Mouse (Mus musculus) layer of hippocampus, postnatal 14 days (tissue): ENCODE measurements at regions not wholly inside any gene's neighbourhood (a gene's known extent, or its start where the extent isn't known, plus 50 kb on each side); places are given as distances from the start of the nearest gene placed in this dataset.
"Not testable (repeated sequence)": the region's sequence is repeated elsewhere in the genome, so short reads cannot be mapped to it uniquely, and the experiment has no call there.

Source experiments
- DNase-seq, 2 experiments: peaks; one replicate each; pipeline ENCODE4 v3.0.0; 2021 to 2022; ENCODE audit warnings: low spot score in 2 of 2, mixed read lengths in 1 of 2

DNA sequence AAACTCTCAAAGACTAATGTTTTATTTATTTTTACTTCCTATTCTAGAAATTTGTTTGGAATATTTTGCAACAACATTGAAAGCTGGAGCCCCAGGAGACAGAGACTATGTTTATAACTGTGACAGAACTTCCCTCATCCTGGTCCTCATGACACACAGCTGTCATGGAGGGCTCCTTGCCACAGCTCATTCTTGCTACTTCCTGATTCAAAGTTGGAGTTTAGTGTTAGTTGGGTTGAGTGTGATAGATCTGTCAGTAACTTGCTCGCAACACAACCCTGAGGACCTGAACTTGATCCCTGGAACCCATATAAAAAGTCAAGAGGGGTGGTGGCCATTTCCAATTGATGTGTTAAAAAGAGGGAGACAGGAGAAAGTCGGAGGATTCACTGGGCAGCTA lies 328.3 kb upstream of the Nox3 start:
- peak in 1 of 2 experiments; percentile 3 for DNase-seq

DNA sequence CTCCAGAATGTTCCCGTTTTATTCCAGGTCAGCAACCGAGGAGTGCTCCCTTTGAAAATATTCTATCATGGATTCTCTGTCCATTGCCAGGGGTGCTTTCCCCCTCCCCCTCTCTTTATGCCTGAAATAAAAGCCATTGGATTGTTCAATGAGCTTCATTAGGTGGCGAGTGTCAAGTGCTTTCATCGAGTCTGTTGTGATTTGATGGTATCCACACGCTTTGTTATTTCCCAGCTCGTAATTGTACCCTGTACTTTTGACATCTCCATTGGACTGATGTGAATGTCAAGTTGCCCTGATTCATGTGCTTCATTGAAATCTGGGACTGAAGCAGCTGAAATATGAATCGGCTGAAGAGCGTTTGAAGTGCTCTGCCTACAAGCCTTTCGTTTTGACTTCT lies 333.1 kb upstream of the Nox3 start:
- no peak for DNase-seq

DNA sequence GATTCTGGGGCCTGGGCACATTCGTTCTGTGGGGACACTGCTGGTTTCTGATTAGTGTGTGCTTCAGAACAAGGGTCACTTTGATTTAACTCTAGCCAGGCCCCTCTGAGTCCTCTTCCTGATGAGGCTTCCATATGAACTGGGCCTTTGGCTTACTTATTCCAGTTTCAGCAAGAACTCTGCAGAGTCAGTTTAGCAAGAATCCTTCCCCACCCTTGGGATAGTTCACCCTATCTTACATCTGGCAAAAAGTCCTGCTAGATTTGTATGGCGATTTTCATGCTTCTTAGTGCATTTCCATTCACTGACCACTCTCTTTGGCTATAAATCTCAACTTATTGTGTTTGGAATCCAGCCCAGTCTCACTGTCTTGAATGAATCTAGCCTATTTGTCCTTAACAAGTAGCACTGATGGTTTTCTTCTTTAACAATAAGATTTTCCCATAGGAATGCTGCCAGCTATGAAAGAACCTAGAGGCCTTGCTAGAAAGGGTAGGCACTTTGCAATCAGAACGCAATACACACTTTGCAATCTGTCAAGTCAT lies 338.8 kb upstream of the Nox3 start:
- no peak for DNase-seq

DNA sequence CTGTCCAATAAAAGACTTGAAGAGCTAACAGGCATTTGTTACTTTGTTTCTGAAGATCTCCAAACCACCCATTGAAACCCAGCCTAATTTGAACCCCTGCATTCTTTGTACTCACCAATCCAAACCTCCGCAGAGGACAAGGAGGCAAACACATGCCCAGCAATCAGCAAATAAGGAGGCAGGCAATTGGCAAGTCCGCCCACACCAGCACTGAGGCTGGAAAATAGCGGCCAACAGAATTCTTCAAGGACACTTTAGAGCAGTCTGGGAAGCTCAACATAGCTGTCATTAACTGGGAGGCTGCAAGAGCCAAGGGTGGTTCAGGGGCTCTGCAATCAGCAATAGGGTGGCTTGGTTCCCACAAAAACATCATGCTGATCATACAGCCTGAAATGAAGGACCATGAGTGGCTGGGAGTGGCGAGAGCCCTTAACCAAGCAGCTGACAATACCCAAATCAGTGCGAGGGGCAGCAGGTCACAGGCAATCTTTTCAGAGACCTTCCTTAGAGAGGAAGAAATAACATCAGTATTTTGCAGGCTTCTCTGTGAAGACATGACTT lies 344.1 kb upstream of the Nox3 start:
- peak; percentile 3 to 7 for DNase-seq

DNA sequence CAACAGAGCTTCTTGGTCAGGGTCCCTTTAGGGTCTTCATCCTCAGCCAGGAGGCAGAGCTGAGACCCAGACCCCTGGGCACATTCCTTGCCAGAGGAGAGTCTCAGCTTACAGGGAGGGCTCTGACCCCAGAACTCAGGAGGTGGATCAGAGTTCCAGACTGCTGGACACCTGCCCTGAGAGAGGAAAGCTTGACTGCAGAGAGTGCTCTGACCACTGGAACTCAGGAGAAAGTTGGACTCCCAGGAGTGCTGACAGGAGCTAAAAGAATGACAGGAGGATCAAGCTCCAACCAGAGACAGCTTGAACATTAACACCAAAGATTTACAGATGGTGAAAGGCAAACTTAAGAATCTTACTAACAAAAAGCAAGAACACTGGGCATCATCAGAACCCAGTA lies 364.1 kb upstream of the Nox3 start:
- DNase-seq, result not testable (repeated sequence)

DNA sequence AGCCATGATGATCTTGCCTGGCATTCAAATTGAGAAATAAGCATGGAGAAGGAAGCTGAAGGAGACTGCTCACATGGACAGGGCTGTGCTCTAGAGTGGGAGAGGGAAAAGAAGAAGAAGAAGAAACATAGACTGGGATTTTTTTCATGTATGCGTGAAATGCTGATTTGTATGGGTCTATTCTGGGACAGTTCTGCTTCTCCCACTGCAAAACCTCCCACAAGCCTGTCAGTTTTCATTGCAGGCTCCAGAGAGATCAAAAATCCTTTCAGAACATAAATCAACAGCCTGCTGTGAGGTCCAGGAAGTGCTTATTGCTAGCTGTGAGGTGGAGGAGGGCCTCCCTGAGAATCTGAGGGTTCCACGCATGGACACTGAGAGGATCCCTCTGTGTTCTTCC lies 377.3 kb upstream of the Nox3 start:
- DNase-seq, result no peak

DNA sequence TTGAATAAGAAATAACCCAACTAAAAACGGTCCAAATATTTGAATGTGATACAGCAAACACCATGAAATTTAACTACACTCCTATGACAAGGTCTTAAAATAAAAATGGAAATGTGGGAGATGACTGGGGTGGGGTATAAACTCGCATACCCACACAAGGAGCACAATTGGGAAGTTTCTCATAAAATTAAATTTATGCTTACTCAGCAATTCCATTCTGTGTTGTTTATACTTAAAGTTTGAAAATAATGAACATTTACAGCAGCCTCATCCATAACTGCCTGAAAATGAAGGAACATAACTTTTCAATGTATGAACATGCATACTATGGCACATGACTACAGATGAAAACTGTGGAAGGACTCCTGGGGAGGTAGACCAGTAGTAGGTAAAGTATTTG lies 384.5 kb upstream of the Nox3 start:
- no peak for DNase-seq

DNA sequence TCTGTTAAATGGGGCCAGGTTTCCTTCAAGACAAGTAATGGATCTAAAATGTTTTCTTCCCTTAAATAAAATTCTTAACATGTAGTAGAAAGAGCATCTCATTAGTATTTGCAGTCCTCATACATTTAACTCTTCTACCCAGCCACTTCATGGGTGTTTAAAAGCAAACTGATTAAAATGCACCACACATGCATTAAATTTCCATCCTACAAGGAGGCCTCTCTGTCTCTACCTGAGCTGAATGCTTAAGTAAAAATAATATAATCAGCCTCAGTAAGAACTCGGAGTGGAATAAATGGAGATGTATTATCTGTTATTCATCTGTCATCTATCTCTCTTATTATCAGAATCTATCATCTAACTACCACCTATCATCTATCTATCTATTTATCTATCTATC lies 398.6 kb upstream of the Nox3 start:
- DNase-seq, result no peak

DNA sequence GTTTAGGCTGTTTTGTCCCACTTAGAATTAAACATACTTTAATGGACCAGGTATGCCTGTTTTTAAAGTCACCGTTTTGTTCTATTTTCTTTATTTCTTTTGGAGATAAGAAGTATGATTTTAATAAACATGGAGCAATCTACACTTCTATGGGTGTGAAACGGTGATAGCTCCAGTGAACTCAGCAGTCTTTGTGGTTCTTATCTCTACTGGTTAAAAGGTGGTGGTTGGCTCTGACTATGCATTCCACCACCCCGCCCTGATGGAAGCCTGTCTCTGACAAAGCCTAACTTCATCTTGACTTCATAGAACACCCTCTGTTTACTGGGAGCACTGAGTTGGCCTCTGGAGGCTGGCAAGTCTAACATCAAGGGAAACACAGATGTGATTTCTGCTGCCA lies 407.3 kb upstream of the Nox3 start:
- no peak for DNase-seq

DNA sequence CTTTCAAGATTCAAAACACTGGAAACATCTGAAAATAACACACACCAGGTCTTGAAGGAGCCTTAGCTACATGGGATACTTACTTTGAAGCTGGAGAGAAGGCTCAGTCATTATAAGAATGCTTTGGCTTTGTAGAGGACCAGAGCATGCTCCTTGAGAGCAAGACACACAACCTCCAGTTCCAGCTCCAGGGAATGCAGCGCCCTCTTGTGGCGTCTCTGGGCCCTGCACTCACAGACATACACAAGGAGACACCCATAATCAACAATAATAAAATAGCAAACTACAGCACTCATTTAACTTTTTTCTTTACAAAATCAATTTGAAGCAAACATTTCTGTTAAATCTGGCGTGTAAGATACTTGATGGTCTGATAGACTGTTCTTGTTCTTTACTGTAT lies 413.2 kb upstream of the Nox3 start:
- peak in 1 of 2 experiments; percentile 6 for DNase-seq

DNA sequence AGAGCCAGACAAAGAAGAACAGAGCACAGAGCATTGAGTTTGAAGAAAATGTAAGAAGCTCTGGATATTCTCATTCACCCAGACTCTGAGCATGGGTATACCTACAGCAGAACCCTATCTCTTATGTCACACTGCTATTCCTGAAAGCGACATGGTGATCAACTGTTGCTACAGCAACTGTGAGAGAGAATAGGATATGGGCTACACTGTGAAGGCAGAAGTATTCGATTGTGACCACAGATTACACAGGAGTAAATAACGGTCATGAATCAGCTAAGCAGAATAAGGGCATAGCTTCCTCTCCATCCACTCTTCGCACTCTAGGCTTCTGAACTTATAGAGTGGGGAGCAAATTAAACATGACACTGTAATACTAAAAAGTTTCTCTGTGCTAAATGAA lies 417.0 kb upstream of the Nox3 start:
- no peak for DNase-seq

DNA sequence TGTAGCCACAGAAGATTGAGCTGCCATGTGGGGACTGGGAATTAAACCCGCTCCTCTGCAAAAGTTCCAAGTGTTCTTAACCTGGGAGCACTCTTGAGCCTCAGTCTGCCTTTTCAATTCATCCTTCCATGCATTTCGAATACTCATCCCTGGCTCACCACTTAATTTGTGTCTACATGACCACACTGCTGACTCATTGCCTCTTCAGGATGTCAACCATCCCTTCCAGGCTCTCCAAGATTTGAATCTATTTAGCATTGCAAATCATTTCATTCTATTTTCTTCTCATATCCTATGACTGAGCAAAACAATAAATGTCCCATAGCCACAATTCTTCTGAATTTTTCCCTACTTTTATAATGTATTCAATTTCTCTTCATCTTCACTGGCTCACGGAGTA lies 420.4 kb upstream of the Nox3 start:
- DNase-seq, result no peak

DNA sequence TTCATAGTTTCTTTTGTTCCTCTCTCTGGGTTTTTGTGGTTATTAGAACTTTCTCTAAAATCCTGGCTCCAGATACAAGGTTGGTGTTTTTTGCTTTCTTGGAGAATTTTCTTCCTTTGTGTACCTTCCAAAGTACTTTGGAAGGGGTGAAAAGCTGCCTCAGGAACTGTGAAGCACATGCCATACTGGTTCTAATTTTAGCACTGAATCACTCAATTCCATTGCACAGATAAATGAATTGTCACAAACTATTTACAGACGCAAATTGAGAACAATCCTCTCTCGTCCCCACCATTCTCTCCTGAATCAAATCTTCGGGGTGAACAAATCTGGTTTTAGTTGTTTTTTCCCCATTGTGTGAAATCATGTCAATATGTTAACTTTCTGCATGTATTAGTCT lies 437.6 kb upstream of the Nox3 start:
- no peak for DNase-seq

DNA sequence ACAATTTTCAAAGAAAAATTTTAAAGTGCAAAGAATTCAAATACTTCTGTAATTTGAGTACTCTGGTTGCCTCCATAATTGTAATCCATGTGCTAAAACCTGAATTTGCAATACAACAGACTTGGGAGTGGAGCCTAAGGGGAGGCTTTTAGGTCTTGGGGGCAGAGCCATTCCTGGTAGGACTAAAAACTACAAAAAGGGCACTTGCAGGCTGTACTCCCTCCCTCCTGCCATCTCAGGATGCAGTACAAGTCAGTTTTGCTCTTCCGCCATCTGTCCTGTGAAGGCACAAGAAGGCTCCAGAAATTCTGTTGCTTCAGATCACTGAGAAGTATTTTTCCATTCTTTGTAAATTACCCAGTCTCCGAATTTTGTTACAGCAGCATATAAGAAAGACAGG lies 467.4 kb upstream of the Nox3 start:
- no peak for DNase-seq

DNA sequence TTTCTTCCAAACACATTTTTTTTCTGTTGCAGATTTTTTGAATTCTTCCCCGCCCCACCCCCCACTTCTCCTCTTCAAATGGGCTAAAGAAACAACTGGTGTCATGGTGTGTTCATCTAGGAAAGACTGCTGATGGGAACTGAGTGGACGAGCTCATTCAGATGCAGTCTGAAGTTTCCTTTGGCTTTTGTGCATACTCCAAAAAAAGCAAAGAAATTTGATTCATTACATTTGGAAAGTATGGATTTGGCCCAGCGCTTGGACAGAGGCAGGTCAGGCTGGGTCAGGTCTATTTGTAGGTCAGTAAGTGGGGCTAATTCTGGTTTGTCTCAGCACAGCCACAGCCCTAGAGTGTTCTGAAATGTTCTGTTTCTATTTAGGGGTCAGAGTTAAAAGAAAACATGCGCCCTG lies 477.9 kb upstream of the Nox3 start:
- no peak for DNase-seq

DNA sequence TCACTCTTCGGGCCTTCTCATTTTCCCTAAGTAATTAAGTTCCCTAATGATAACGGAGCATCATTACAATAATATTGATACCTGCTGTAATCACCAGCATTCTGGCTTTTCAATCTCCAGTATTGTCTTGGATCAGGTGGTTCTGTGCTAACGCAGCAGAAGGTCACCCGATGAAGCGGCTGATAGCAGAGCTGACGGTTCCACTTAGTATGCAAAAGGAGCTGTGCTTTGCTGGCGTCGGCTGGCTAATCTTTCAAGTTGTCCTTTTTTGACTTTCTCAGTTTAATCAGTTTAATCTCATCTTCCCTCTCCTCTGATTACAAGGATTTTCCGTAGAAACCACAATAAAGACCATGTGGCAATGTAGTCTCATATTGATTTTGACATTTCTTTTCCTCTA lies 478.9 kb upstream of the Nox3 start:
- DNase-seq, result no peak

DNA sequence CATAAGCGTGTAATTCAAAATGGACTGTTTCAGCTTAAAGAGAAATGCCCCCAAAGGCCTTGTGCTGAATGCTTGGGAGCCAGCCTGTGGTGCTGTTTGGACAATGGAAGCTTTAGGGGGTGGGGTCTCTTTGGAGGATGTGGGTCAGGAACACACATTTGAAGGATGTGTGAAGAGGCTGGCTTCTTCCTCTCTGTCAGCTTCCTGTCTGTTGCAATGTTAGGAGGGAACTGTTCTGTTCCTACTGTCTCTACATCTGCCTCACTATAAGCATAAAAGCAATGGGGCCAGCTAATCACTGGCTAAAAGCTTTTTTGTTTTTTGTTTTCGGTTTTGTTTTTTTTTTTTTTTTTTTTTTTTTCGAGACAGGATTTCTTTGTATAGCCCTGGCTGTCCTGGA lies 480.5 kb upstream of the Nox3 start:
- DNase-seq, result no peak

DNA sequence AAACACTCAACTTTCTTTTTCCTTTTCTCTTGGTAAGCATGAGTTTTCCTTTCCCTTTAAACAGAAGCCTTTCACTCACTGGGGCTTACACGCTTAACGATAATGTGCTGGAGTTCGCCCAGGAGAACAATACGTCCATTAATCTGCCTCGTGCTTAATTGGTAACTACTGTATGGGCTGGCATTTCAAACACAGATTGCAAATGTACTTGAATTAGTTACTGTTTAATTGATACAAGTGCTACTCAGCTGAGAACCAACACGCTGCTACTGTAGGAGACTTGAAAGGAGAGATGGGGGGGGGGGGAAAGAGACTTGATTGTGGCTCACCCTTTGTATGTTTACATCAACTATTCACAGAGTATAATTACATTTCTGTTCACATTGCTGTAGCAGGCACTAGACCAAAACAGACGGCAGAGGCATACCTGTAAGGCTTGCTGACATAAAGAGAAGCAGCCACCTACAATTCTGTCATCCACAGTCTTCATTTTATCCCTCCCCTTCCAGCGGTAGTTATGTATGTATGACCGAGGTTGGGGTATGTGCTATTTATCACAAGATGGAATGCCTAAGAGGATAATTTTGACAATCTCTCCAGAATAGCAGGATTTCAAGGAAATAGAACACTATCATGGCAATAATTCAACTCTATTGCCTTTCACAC lies 481.6 kb upstream of the Nox3 start:
- DNase-seq, result peak in 1 of 2 experiments; percentile 24

DNA sequence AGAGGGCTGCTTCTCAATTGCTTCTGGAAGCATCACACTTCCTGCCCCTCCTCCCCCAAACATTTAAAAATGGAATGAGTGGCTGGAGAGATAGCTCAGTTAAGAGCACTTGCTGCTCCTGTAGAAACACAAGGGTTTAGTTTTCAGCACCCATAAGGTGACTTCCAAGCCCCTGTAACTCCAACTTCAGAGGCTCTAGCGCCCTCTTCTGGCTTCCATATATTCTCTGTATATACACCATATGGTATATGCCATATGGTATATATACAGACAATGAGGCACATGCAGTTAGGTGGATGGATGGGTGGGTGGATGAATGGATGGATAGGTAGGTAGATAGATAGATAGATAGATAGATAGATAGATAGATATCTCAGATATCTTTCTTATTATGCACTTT lies 483.2 kb upstream of the Nox3 start:
- no peak for DNase-seq

DNA sequence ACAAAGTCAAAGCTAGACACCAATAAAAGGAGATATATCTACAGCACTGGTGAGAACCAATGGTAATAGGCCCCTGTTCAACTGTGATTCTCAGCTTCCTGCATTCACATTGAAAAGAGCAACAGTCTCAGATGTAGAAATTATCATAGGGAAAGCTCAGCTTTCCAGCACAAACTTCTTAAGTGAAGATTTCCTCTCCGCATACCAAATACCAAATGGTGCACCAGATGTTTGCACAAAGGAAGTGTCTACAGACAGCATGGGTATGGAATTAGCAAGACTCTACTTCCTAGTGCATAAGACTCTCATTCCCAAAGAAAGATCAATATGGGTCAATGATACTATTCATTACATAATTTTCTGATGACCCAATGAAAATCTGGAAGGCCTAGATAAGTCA lies 486.0 kb upstream of the Nox3 start:
- DNase-seq, result peak in 1 of 2 experiments; percentile 37

DNA sequence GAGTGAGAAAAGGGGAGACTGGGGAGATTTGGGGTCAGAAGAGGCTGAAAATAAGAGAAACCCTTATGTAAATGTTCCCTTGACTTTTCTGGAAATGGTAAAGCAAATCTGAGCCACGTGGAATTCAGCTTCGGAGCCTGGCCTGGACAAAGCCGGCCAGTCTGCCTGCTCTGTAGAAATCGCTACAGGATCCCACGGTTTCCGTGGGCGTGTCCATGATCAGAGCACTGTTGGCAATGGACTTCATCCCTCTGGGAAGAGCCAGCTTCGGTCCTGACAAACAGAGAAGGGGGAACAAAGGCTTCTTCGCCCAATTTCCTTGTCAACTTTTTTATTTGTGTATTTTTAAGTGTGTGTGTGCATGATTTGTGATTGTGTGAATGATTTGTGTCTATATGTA lies 490.7 kb upstream of the Nox3 start:
- DNase-seq, result no peak

DNA sequence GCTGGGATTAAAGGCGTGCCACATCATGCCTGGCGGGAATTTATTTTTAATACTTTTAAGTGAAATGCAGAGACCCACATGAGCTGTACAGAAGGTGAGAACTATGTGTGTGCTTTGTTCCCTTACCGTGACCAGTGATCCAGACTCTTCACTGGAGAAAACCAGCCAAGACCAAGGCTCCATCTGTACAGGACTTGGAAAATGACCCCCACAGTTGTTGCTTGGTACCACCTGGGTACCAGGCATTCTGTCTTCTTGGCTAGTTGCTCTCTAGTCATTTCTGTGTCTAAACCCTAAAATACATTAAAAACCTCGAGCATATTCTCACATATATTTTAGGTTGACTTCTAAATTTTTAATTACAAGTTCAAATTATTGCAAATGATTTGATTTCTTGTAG lies 491.5 kb upstream of the Nox3 start:
- no peak for DNase-seq

DNA sequence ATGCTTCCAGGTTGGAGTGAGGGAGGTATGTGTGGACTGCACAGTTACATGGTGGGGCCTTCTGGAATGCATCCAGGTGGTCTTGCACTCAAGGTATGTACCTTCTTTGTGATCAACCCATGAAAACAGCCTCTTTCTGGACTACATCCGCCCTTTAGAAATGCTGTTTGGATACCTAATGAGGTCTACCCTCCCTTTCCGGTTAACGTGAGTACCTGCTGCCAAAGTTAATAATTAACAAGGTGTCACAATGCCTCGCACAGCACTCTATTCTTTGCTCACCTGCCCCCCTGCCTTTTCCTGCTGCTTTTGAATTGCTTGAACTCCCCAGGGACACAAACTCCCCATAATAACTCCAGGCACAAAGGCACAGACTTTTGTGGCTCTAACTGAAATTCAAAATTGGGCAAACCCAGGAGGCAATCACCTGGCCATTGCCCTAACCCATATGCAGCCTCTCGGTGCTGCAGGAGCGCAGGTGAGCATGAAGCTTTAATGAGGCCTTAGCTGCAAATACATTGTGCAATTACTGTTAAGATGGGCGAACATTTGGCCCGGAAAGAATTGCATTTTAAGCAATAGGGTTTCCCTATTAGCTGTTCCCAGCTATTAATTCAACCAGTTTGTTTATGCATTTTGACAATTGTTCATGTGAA lies 500.9 kb upstream of the Nox3 start:
- DNase-seq, result no peak
